Mouse (Mus musculus): Measurements from ENCODE around the gene Ick.

- TF ChIP-seq POLR2A (IDR thresholded peaks at IDR 0.05; ENCODE audit: borderline replicate concordance, insufficient read depth, low read length), result no peak
- TF ChIP-seq CTCF (IDR thresholded peaks at IDR 0.05; ENCODE audit: borderline replicate concordance, insufficient read depth, low read depth, low read length), result no peak
These were observed 102.5 kb downstream of the Ick start for GRCm38 (mm10) chr9:78211521-78211920.

Measured in cerebellum, adult 2 months (tissue).